Mouse (Mus musculus): Measurements from ENCODE around the gene Marc2. TPM values are rescaled to one million over a fixed set of nuclear protein-coding genes. Genes with fewer than 3 reads are reported as not detected.

The Marc2 gene
- total RNA-seq, 2 experiments from 2014 or later = 150 to 175 TPM

Small RNAs within 50 kb of the gene (microRNA-seq; reads per million reads assigned to microRNA genes)
- 560 to 655 reads per million in 2 experiments for gene Mir1981

Other genes with a start within 250 kb of the Marc2 start
- gene Hlx, start 113.8 kb downstream of the Marc2 start, total RNA-seq (2021) = 1 to 10 TPM in 1 of 2 experiments, under 1 TPM in 1; 0.37 to 1.2 TPM
- under 1 TPM in 1 of 2 experiments, not detected in 1; 0.16 TPM for gene Marc1, start 35.1 kb downstream of the Marc2 start, total RNA-seq (2021)
- gene C130074G19Rik, start 36.8 kb upstream of the Marc2 start, total RNA-seq (2021) = 10 to 100 TPM; 41.9 to 50.0 TPM
- 10 to 100 TPM; 80.9 to 92.4 TPM for gene Mark1, start 153.1 kb upstream of the Marc2 start, total RNA-seq (2021)